Mouse (Mus musculus) forebrain, embryonic 11.5 days (tissue): ENCODE data around the gene Cth. TPM values are rescaled to one million over a fixed set of nuclear protein-coding genes. Genes with fewer than 3 reads are reported as not detected.

ENCODE experiments used
- ATAC-seq: fragments of 200-750 bp; cut with Nextera tagmentation; replicated peaks from 2 replicates; pipeline ENCODE4 v1.8.0; 2017; ENCODE audit warnings: moderate TSS enrichment; ENCODE audit not compliant: low FRiP score
- DNase-seq: peaks from one replicate; pipeline ENCODE4 v3.0.0-alpha.2; 2017; ENCODE audit warnings: low spot score
- H3K27ac ChIP-seq: fragments of 300-500 bp; sonication (generic); 2 replicates; pipeline ENCODE4 v1.5.1; 2014; ENCODE audit warnings: low read depth, low read length
- H3K27me3 ChIP-seq: fragments of 300-500 bp; sonication (generic); 2 replicates; pipeline ENCODE4 v1.6.1; 2014; ENCODE audit warnings: mild to moderate bottlenecking, low read length, mixed read lengths; ENCODE audit not compliant: control insufficient read depth, insufficient read depth
- H3K36me3 ChIP-seq: fragments of 300-500 bp; sonication (generic); 2 replicates; pipeline ENCODE4 v1.6.1; 2014; ENCODE audit warnings: mild to moderate bottlenecking, low read length, moderate library complexity, mixed read lengths; ENCODE audit not compliant: control insufficient read depth, insufficient read depth
- H3K4me1 ChIP-seq: fragments of 300-500 bp; sonication (generic); replicated peaks from 2 replicates; pipeline ENCODE4 v1.6.1; 2014; ENCODE audit warnings: low read length, mixed read lengths; ENCODE audit not compliant: control insufficient read depth, insufficient read depth
- H3K4me2 ChIP-seq: fragments of 300-500 bp; sonication (generic); 2 replicates; pipeline ENCODE4 v1.6.1; 2014; ENCODE audit warnings: low read depth, mild to moderate bottlenecking, low read length, moderate library complexity, mixed read lengths; ENCODE audit not compliant: severe bottlenecking
- H3K4me3 ChIP-seq: fragments of 300-500 bp; sonication (generic); 2 replicates; pipeline ENCODE4 v1.5.1; 2014; ENCODE audit warnings: low read depth, low read length
- H3K9ac ChIP-seq: fragments of 300-500 bp; sonication (generic); 2 replicates; pipeline ENCODE4 v1.6.1; 2014; ENCODE audit warnings: low read length
- H3K9me3 ChIP-seq: fragments of 300-500 bp; sonication (generic); 2 replicates; pipeline ENCODE4 v1.6.1; 2016; ENCODE audit warnings: low read length, mixed read lengths; ENCODE audit not compliant: control insufficient read depth
- WGBS: fragments of 180-500 bp; shearing (Covaris S2); extraction: QIAGEN DNeasy Blood & Tissue Kit; methylation state at CpG from one replicate; pipeline ENCODE4 v1.1.7; 2014; 5-methylcytosine and 5-hydroxymethylcytosine counted together
- polyA plus RNA-seq: library from polyadenylated mRNA; unstranded; fragments of >200 nt; fragmentation: Nextera tagmentation; extraction: Ambion mirVana; gene quantifications from 2 replicates; pipeline ENCODE4 v1.2.1, GENCODE M21; 2014

Gene Cth
- polyA plus RNA-seq: 14.7 and 15.1 TPM in 2 replicates

- H3K27ac ChIP-seq: no peak within 1 kb of the TSS
- WGBS: under 1% methylated on average over 30 of the region's 30 CpGs
- ATAC-seq (peak; percentile 100), DNase-seq (peak; percentile 95)
- peak within 1 kb of the TSS; percentile 87 for H3K4me2 ChIP-seq
- no peaks in the 10 kb centered on the region for H3K4me1 ChIP-seq
- H3K9ac ChIP-seq: peak within 1 kb of the TSS; percentile 55
- H3K4me3 ChIP-seq: peak within 1 kb of the TSS; percentile 46
- H3K36me3 ChIP-seq: no peaks in the 10 kb centered on the region
- H3K9me3 ChIP-seq: no peaks in the 10 kb centered on the region
- H3K27me3 ChIP-seq: no peaks in the 10 kb centered on the region
Measured at GRCm38 (mm10) chr3:157924692-157925328, at the start of gene Cth. TSS of gene Cth (minus strand) at chr3:157925077.

- ATAC-seq: no peak
- H3K9me3 ChIP-seq: no peaks in the 10 kb centered on the region
- H3K9ac ChIP-seq: no peak overlapping the region
- H3K27me3 ChIP-seq: no peaks in the 10 kb centered on the region
- DNase-seq: no peak
- H3K36me3 ChIP-seq: no peaks in the 10 kb centered on the region
- H3K4me1 ChIP-seq: no peaks in the 10 kb centered on the region
- H3K27ac ChIP-seq: no peak overlapping the region
- no peak overlapping the region for H3K4me2 ChIP-seq
- H3K4me3 ChIP-seq: no peak overlapping the region
- WGBS: 96% methylated on average over 2 of the region's 2 CpGs
Measured at GRCm38 (mm10) chr3:157973236-157973635, 48.4 kb upstream of the Cth start.

- 96% methylated on average over 2 of the region's 2 CpGs for WGBS
- no peaks in the 10 kb centered on the region for H3K9me3 ChIP-seq
- ATAC-seq (no peak), DNase-seq (no peak)
- H3K4me1 ChIP-seq: no peaks in the 10 kb centered on the region
- H3K36me3 ChIP-seq: no peaks in the 10 kb centered on the region
- no peak overlapping the region for H3K9ac ChIP-seq
- H3K27ac ChIP-seq: no peak overlapping the region
- H3K27me3 ChIP-seq: no peaks in the 10 kb centered on the region
- no peak overlapping the region for H3K4me3 ChIP-seq
- no peak overlapping the region for H3K4me2 ChIP-seq
Measured at GRCm38 (mm10) chr3:157971151-157971550, 46.3 kb upstream of the Cth start.

GRCm38 (mm10) chr3:157957320-157957719, 32.4 kb upstream of the Cth start:
- ATAC-seq (no peak), DNase-seq (no peak)
- no peak overlapping the region for H3K4me2 ChIP-seq
- H3K4me3 ChIP-seq: no peak overlapping the region
- no peak overlapping the region for H3K9ac ChIP-seq
- H3K27ac ChIP-seq: no peak overlapping the region
- H3K27me3 ChIP-seq: no peaks in the 10 kb centered on the region
- H3K4me1 ChIP-seq: no peaks in the 10 kb centered on the region
- H3K9me3 ChIP-seq: no peaks in the 10 kb centered on the region
- H3K36me3 ChIP-seq: no peaks in the 10 kb centered on the region

- Histone ChIP-seq H3K27ac (no peak overlapping the region), H3K9me3 (no peaks in the 10 kb centered on the region), H3K27me3 (no peaks in the 10 kb centered on the region), H3K4me2 (no peak overlapping the region), H3K4me1 (no peaks in the 10 kb centered on the region), H3K9ac (no peak overlapping the region), H3K4me3 (no peak overlapping the region), H3K36me3 (no peaks in the 10 kb centered on the region)
- ATAC-seq (no peak), DNase-seq (no peak)
- over 99% methylated on average over 3 of the region's 3 CpGs for WGBS
Measured at GRCm38 (mm10) chr3:157956201-157956600, 31.3 kb upstream of the Cth start.

GRCm38 (mm10) chr3:157955466-157955865, 30.6 kb upstream of the Cth start:
- Histone ChIP-seq H3K9ac (no peak overlapping the region), H3K27me3 (no peaks in the 10 kb centered on the region), H3K4me1 (no peaks in the 10 kb centered on the region), H3K27ac (no peak overlapping the region), H3K36me3 (no peaks in the 10 kb centered on the region), H3K4me3 (no peak overlapping the region), H3K4me2 (no peak overlapping the region), H3K9me3 (no peaks in the 10 kb centered on the region)
- 94% methylated on average over 2 of the region's 2 CpGs for WGBS
- ATAC-seq: no peak
- DNase-seq: no peak

GRCm38 (mm10) chr3:157952716-157953115, 27.8 kb upstream of the Cth start:
- Histone ChIP-seq H3K27me3 (no peaks in the 10 kb centered on the region), H3K9me3 (no peaks in the 10 kb centered on the region), H3K4me3 (no peak overlapping the region), H3K4me1 (no peaks in the 10 kb centered on the region), H3K9ac (no peak overlapping the region), H3K36me3 (no peaks in the 10 kb centered on the region), H3K27ac (no peak overlapping the region), H3K4me2 (no peak overlapping the region)
- DNase-seq (no peak), ATAC-seq (no peak)
- WGBS: 89% methylated on average over 2 of the region's 2 CpGs

- ATAC-seq: peak; percentile 73
- H3K9ac ChIP-seq: peak overlapping the region; percentile 96
- H3K4me3 ChIP-seq: peak overlapping the region; percentile 93
- H3K4me1 ChIP-seq: no peaks in the 10 kb centered on the region
- H3K36me3 ChIP-seq: no peaks in the 10 kb centered on the region
- no peaks in the 10 kb centered on the region for H3K9me3 ChIP-seq
- H3K27me3 ChIP-seq: no peaks in the 10 kb centered on the region
- peak overlapping the region; percentile 89 for H3K4me2 ChIP-seq
- peak; percentile 50 for DNase-seq
- WGBS: under 1% methylated on average over 72 of the region's 93 CpGs
- peak overlapping the region; percentile 88 for H3K27ac ChIP-seq
Measured at GRCm38 (mm10) chr3:157947383-157948280, 22.8 kb upstream of the Cth start.
